Mouse (Mus musculus) macrophage (primary cell): Measurements from ENCODE around the gene Kcnip3. TPM values are rescaled to one million over a fixed set of nuclear protein-coding genes. Genes with fewer than 3 reads are reported as not detected.

Source experiments
- H3K27ac ChIP-seq: fragments of 350-480 bp; formaldehyde crosslinking; 2 replicates; pipeline ENCODE4 v1.9.0; 2021
- H3K36me3 ChIP-seq: fragments of 350-480 bp; formaldehyde crosslinking; 2 replicates; pipeline ENCODE4 v1.9.0; 2021; ENCODE audit errors: inconsistent target
- H3K4me3 ChIP-seq: fragments of 350-480 bp; formaldehyde crosslinking; 2 replicates; pipeline ENCODE4 v1.9.0; 2021; ENCODE audit errors: inconsistent target
- H3K79me2 ChIP-seq: fragments of 350-480 bp; formaldehyde crosslinking; 2 replicates; pipeline ENCODE4 v1.9.0; 2021; ENCODE audit errors: inconsistent target
- whole genome bisulfite sequencing: methylation state at CpG from one replicate; pipeline ENCODE4 v1.1.7; 2026; ENCODE audit warnings: inconsistent platforms; ENCODE audit not compliant: missing documents; 5-methylcytosine and 5-hydroxymethylcytosine counted together
- polyA plus RNA-seq: library from polyadenylated mRNA; stranded (reverse); fragments of 250-400 nt; gene quantifications from 3 replicates; pipeline ENCODE4 v1.2.4, GENCODE M21; 2018; ENCODE audit warnings: inconsistent platforms

Gene Kcnip3
- polyA plus RNA-seq, 1 experiment from 2014 or later: not detected

- Histone ChIP-seq H3K27ac (no peak overlapping the region), H3K4me3 (no peak overlapping the region), H3K36me3 (no peaks in the 10 kb centered on the region), H3K79me2 (no peaks in the 10 kb centered on the region)
- 80% methylated on average over 5 of the region's 5 CpGs for WGBS
These were observed 51.7 kb downstream of the Kcnip3 start for GRCm38 (mm10) chr2:127470183-127470582.

- Histone ChIP-seq H3K4me3 (no peak overlapping the region), H3K79me2 (no peaks in the 10 kb centered on the region), H3K36me3 (no peaks in the 10 kb centered on the region), H3K27ac (no peak overlapping the region)
- WGBS: 12% methylated on average over 8 of the region's 8 CpGs
These were observed 59.6 kb downstream of the Kcnip3 start for GRCm38 (mm10) chr2:127462314-127462713.

- Histone ChIP-seq H3K79me2 (no peaks in the 10 kb centered on the region), H3K27ac (no peak overlapping the region), H3K4me3 (no peak overlapping the region), H3K36me3 (no peaks in the 10 kb centered on the region)
- 89% methylated on average over 9 of the region's 9 CpGs for WGBS
These were observed 60.5 kb downstream of the Kcnip3 start for GRCm38 (mm10) chr2:127461351-127461750.

GRCm38 (mm10) chr2:127459341-127459740, 62.6 kb downstream of the Kcnip3 start:
- WGBS: 88% methylated on average over 2 of the region's 2 CpGs
- Histone ChIP-seq H3K79me2 (no peaks in the 10 kb centered on the region), H3K36me3 (no peaks in the 10 kb centered on the region), H3K4me3 (no peak overlapping the region), H3K27ac (no peak overlapping the region)

- H3K27ac ChIP-seq: no peak overlapping the region
- no peak overlapping the region for H3K4me3 ChIP-seq
- no peaks in the 10 kb centered on the region for H3K36me3 ChIP-seq
- no peaks in the 10 kb centered on the region for H3K79me2 ChIP-seq
- WGBS: 2% methylated on average over 5 of the region's 5 CpGs
These were observed 68.1 kb downstream of the Kcnip3 start for GRCm38 (mm10) chr2:127453764-127454163.

- H3K4me3 ChIP-seq: no peak overlapping the region
- H3K36me3 ChIP-seq: no peaks in the 10 kb centered on the region
- H3K79me2 ChIP-seq: no peaks in the 10 kb centered on the region
- WGBS: 73% methylated on average over 9 of the region's 9 CpGs
- H3K27ac ChIP-seq: no peak overlapping the region
These were observed 68.8 kb downstream of the Kcnip3 start for GRCm38 (mm10) chr2:127453141-127453540.

- H3K27ac ChIP-seq: no peak overlapping the region
- H3K36me3 ChIP-seq: no peaks in the 10 kb centered on the region
- no peaks in the 10 kb centered on the region for H3K79me2 ChIP-seq
- 19% methylated on average over 6 of the region's 6 CpGs for WGBS
- H3K4me3 ChIP-seq: no peak overlapping the region
These were observed 70.1 kb downstream of the Kcnip3 start for GRCm38 (mm10) chr2:127451748-127452147.

- 87% methylated on average over 7 of the region's 7 CpGs for WGBS
- Histone ChIP-seq H3K79me2 (no peaks in the 10 kb centered on the region), H3K27ac (no peak overlapping the region), H3K4me3 (no peak overlapping the region), H3K36me3 (no peaks in the 10 kb centered on the region)
These were observed 72.2 kb downstream of the Kcnip3 start for GRCm38 (mm10) chr2:127449691-127450090.

GRCm38 (mm10) chr2:127446847-127447246, 75.0 kb downstream of the Kcnip3 start:
- Histone ChIP-seq H3K4me3 (no peak overlapping the region), H3K79me2 (no peaks in the 10 kb centered on the region), H3K36me3 (no peaks in the 10 kb centered on the region), H3K27ac (no peak overlapping the region)
- 53% methylated on average over 3 of the region's 3 CpGs for WGBS

GRCm38 (mm10) chr2:127444055-127444789, 77.7 kb downstream of the Kcnip3 start, which contains the start of gene Fahd2a:
Gene Fahd2a, minus strand, starts transcription at chr2:127444565.
- 4% methylated on average over 35 of the region's 37 CpGs for WGBS

GRCm38 (mm10) chr2:127437697-127438096, 84.2 kb downstream of the Kcnip3 start:
- Histone ChIP-seq H3K36me3 (no peaks in the 10 kb centered on the region; the same call in 1 of the 2 replicates), H3K27ac (no peak overlapping the region), H3K4me3 (no peak overlapping the region), H3K79me2 (no peaks in the 10 kb centered on the region)
- 92% methylated on average over 5 of the region's 5 CpGs for WGBS

More at GRCm38 (mm10) chr2:127444055-127444789, 77.7 kb downstream of the Kcnip3 start, which contains the start of gene Fahd2a:
- no peaks in the 10 kb centered on the region for H3K79me2 ChIP-seq
- H3K4me3 ChIP-seq: peak within 1 kb of the TSS; percentile 69
- no peaks in the 10 kb centered on the region for H3K36me3 ChIP-seq
- H3K27ac ChIP-seq: peak within 1 kb of the TSS; percentile 13; the same call in 1 of the 2 replicates

GRCm38 (mm10) chr2:127435554-127435953, 86.3 kb downstream of the Kcnip3 start:
- Histone ChIP-seq H3K4me3 (no peak overlapping the region), H3K36me3 (no peaks in the 10 kb centered on the region; the same call in 1 of the 2 replicates), H3K27ac (no peak overlapping the region), H3K79me2 (no peaks in the 10 kb centered on the region)
- 96% methylated on average over 2 of the region's 2 CpGs for WGBS

- no peaks in the 10 kb centered on the region for H3K79me2 ChIP-seq
- H3K27ac ChIP-seq: no peak overlapping the region
- no peaks in the 10 kb centered on the region; the same call in 1 of the 2 replicates for H3K36me3 ChIP-seq
- 41% methylated on average over 2 of the region's 2 CpGs for WGBS
- no peak overlapping the region for H3K4me3 ChIP-seq
These were observed 86.8 kb downstream of the Kcnip3 start for GRCm38 (mm10) chr2:127435135-127435534.

GRCm38 (mm10) chr2:127433487-127434295, 88.2 kb downstream of the Kcnip3 start:
- Histone ChIP-seq H3K36me3 (no peaks in the 10 kb centered on the region; the same call in 1 of the 2 replicates), H3K79me2 (no peaks in the 10 kb centered on the region), H3K27ac (no peak overlapping the region), H3K4me3 (no peak overlapping the region)
- 88% methylated on average over 9 of the region's 9 CpGs for WGBS

GRCm38 (mm10) chr2:127430238-127430637, 91.7 kb downstream of the Kcnip3 start:
- 12% methylated on average over 3 of the region's 3 CpGs for WGBS
- H3K79me2 ChIP-seq: no peaks in the 10 kb centered on the region
- no peak overlapping the region for H3K4me3 ChIP-seq
- no peak overlapping the region for H3K27ac ChIP-seq
- no peaks in the 10 kb centered on the region; the same call in 1 of the 2 replicates for H3K36me3 ChIP-seq
